Mouse (Mus musculus) thymus, adult 2 months (tissue): Measurements from ENCODE around the gene Nr3c2. TPM values are rescaled to one million over a fixed set of nuclear protein-coding genes. Genes with fewer than 3 reads are reported as not detected.

ENCODE experiments used
- DNase-seq: peaks from one replicate; pipeline ENCODE4 v3.0.0; 2021
- H3K27ac ChIP-seq: fragments of 200-500 bp; 2 replicates; pipeline ENCODE4 v1.5.1; 2012; ENCODE audit warnings: low read length, control low read depth; ENCODE audit not compliant: control insufficient read depth, insufficient read depth
- H3K27me3 ChIP-seq: fragments of 200-500 bp; 2 replicates; pipeline ENCODE4 v1.6.1; 2012; ENCODE audit warnings: mild to moderate bottlenecking, low read length, moderate library complexity, mixed read lengths; ENCODE audit not compliant: control insufficient read depth, insufficient read depth
- H3K36me3 ChIP-seq: fragments of 200-500 bp; 2 replicates; pipeline ENCODE4 v1.6.1; 2012; ENCODE audit warnings: mild to moderate bottlenecking, low read length, moderate library complexity; ENCODE audit not compliant: control insufficient read depth, insufficient read depth
- H3K4me1 ChIP-seq: fragments of 200-500 bp; replicated peaks from 2 replicates; pipeline ENCODE4 v1.6.1; 2012; ENCODE audit warnings: low read length; ENCODE audit not compliant: control insufficient read depth, insufficient read depth
- H3K4me3 ChIP-seq: fragments of 200-500 bp; 2 replicates; pipeline ENCODE4 v1.5.1; 2012; ENCODE audit warnings: mild to moderate bottlenecking, low read length, control low read depth, moderate library complexity; ENCODE audit not compliant: control insufficient read depth, insufficient read depth
- CTCF ChIP-seq: fragments of 200-500 bp; IDR thresholded peaks from 2 replicates; pipeline ENCODE4 v1.5.1; 2012; ENCODE audit warnings: mild to moderate bottlenecking, control low read depth, low read length, moderate library complexity, borderline replicate concordance; ENCODE audit not compliant: control insufficient read depth, poor library complexity, insufficient read depth; ENCODE audit errors: extremely low read depth
- POLR2A ChIP-seq: fragments of 200-500 bp; IDR thresholded peaks from 2 replicates; pipeline ENCODE4 v1.6.1; 2012; ENCODE audit warnings: mild to moderate bottlenecking, low read length, control low read depth, moderate library complexity; ENCODE audit not compliant: control insufficient read depth, poor library complexity, insufficient read depth; ENCODE audit errors: extremely low read depth
- WGBS: fragments of 180-500 bp; shearing (Covaris S2); methylation state at CpG from one replicate; pipeline ENCODE4 v1.1.7; 2018; 5-methylcytosine and 5-hydroxymethylcytosine counted together
- polyA plus RNA-seq: library from polyadenylated mRNA; depleted of rRNA; stranded (reverse); fragments of >200 nt; gene quantifications from 2 replicates; pipeline ENCODE4 v1.2.3, GENCODE M21; 2012

Gene Nr3c2
- polyA plus RNA-seq, 1 experiment = 1.5 TPM

GRCm38 (mm10) chr8:77175471-77175870 is 276.2 kb downstream of the Nr3c2 start:
- no peak overlapping the region for H3K4me3 ChIP-seq
- no peaks in the 10 kb centered on the region for H3K36me3 ChIP-seq
- DNase-seq = no peak
- TF ChIP-seq CTCF = no peak
- TF ChIP-seq POLR2A = no peak
- no peaks in the 10 kb centered on the region for H3K27me3 ChIP-seq
- H3K27ac ChIP-seq = no peak overlapping the region
- WGBS = 88% methylated on average over 4 of the region's 4 CpGs
- H3K4me1 ChIP-seq = no peaks in the 10 kb centered on the region

- Histone ChIP-seq H3K36me3 (no peaks in the 10 kb centered on the region), H3K4me3 (no peak overlapping the region), H3K27me3 (no peaks in the 10 kb centered on the region), H3K27ac (no peak overlapping the region), H3K4me1 (no peaks in the 10 kb centered on the region)
- 96% methylated on average over 4 of the region's 4 CpGs for WGBS
- TF ChIP-seq CTCF = no peak
- no peak for TF ChIP-seq POLR2A
- no peak for DNase-seq
Measured at GRCm38 (mm10) chr8:77176343-77176742, 277.1 kb downstream of the Nr3c2 start.

GRCm38 (mm10) chr8:77185816-77186215 is 286.6 kb downstream of the Nr3c2 start:
- no peak for TF ChIP-seq POLR2A
- TF ChIP-seq CTCF = no peak
- WGBS = 96% methylated on average over 28 of the region's 28 CpGs

GRCm38 (mm10) chr8:77186914-77187536 is 287.8 kb downstream of the Nr3c2 start:
- Histone ChIP-seq H3K4me1 (no peaks in the 10 kb centered on the region), H3K4me3 (no peak overlapping the region), H3K27me3 (no peaks in the 10 kb centered on the region), H3K27ac (no peak overlapping the region), H3K36me3 (no peaks in the 10 kb centered on the region)
- no peak for DNase-seq
- WGBS = 96% methylated on average over 9 of the region's 9 CpGs
- no peak for TF ChIP-seq POLR2A
- TF ChIP-seq CTCF = no peak

More at GRCm38 (mm10) chr8:77185816-77186215, 286.6 kb downstream of the Nr3c2 start:
- H3K4me3 ChIP-seq = no peak overlapping the region
- H3K27me3 ChIP-seq = no peaks in the 10 kb centered on the region
- DNase-seq = no peak
- H3K36me3 ChIP-seq = no peaks in the 10 kb centered on the region
- H3K4me1 ChIP-seq = no peaks in the 10 kb centered on the region
- no peak overlapping the region for H3K27ac ChIP-seq

GRCm38 (mm10) chr8:77187748-77188147 is 288.5 kb downstream of the Nr3c2 start:
- WGBS = 95% methylated on average over 9 of the region's 9 CpGs
- TF ChIP-seq POLR2A (no peak), CTCF (no peak)
- DNase-seq = no peak
- H3K27me3 ChIP-seq = no peaks in the 10 kb centered on the region
- H3K36me3 ChIP-seq = no peaks in the 10 kb centered on the region
- no peak overlapping the region for H3K4me3 ChIP-seq
- no peak overlapping the region for H3K27ac ChIP-seq
- H3K4me1 ChIP-seq = no peaks in the 10 kb centered on the region

- H3K36me3 ChIP-seq = no peaks in the 10 kb centered on the region
- no peak overlapping the region for H3K27ac ChIP-seq
- 77% methylated on average over 4 of the region's 4 CpGs for WGBS
- H3K27me3 ChIP-seq = no peaks in the 10 kb centered on the region
- TF ChIP-seq POLR2A (no peak), CTCF (no peak)
- DNase-seq = no peak
- no peaks in the 10 kb centered on the region for H3K4me1 ChIP-seq
- H3K4me3 ChIP-seq = no peak overlapping the region
Measured at GRCm38 (mm10) chr8:77188298-77188697, 289.1 kb downstream of the Nr3c2 start.

GRCm38 (mm10) chr8:77189318-77189717 is 290.1 kb downstream of the Nr3c2 start:
- TF ChIP-seq CTCF (no peak), POLR2A (no peak)
- no peaks in the 10 kb centered on the region for H3K4me1 ChIP-seq
- no peaks in the 10 kb centered on the region for H3K27me3 ChIP-seq
- DNase-seq = no peak
- no peak overlapping the region for H3K4me3 ChIP-seq
- WGBS = 94% methylated on average over 9 of the region's 9 CpGs
- no peaks in the 10 kb centered on the region for H3K36me3 ChIP-seq
- H3K27ac ChIP-seq = no peak overlapping the region
